Mouse (Mus musculus) midbrain, embryonic 11.5 days (tissue): ENCODE measurements at regions not wholly inside any gene's neighbourhood (a gene's known extent, or its start where the extent isn't known, plus 50 kb on each side); places are given as distances from the start of the nearest gene placed in this dataset.
"Not testable (repeated sequence)": the region's sequence is repeated elsewhere in the genome, so short reads cannot be mapped to it uniquely, and the experiment has no call there.

Experiments used
- ATAC-seq: fragments of 200-750 bp; cut with Nextera tagmentation; 2 replicates; pipeline ENCODE4 v1.8.0; 2017; ENCODE audit warnings: moderate TSS enrichment, moderate library complexity; ENCODE audit not compliant: low FRiP score
- DNase-seq: peaks from one replicate; pipeline ENCODE4 v3.0.0; 2015; ENCODE audit warnings: low spot score; ENCODE audit errors: missing footprints
- H3K27ac ChIP-seq: fragments of 300-500 bp; sonication (generic); 2 replicates; pipeline ENCODE4 v1.5.1; 2014; ENCODE audit warnings: low read depth, low read length
- H3K27me3 ChIP-seq: fragments of 300-500 bp; sonication (generic); 2 replicates; pipeline ENCODE4 v1.6.1; 2014; ENCODE audit warnings: mild to moderate bottlenecking, low read length, moderate library complexity, mixed read lengths; ENCODE audit not compliant: control insufficient read depth, insufficient read depth
- H3K36me3 ChIP-seq: fragments of 300-500 bp; sonication (generic); 2 replicates; pipeline ENCODE4 v1.6.1; 2014; ENCODE audit warnings: mild to moderate bottlenecking, low read length, moderate library complexity, mixed read lengths; ENCODE audit not compliant: control insufficient read depth, insufficient read depth
- H3K4me1 ChIP-seq: fragments of 300-500 bp; sonication (generic); 2 replicates; pipeline ENCODE4 v1.6.1; 2014; ENCODE audit warnings: low read length; ENCODE audit not compliant: control insufficient read depth, insufficient read depth
- H3K4me2 ChIP-seq: fragments of 300-500 bp; sonication (generic); 2 replicates; pipeline ENCODE4 v1.6.1; 2014; ENCODE audit warnings: mild to moderate bottlenecking, moderate library complexity
- H3K4me3 ChIP-seq: fragments of 300-500 bp; sonication (generic); 2 replicates; pipeline ENCODE4 v1.5.1; 2014; ENCODE audit warnings: low read depth, low read length
- H3K9ac ChIP-seq: fragments of 300-500 bp; sonication (generic); 2 replicates; pipeline ENCODE4 v1.6.1; 2014; ENCODE audit warnings: low read length
- H3K9me3 ChIP-seq: fragments of 300-500 bp; sonication (generic); 2 replicates; pipeline ENCODE4 v1.6.1; 2016; ENCODE audit warnings: low read length; ENCODE audit not compliant: control insufficient read depth
- WGBS: fragments of 180-500 bp; shearing (Covaris S2); extraction: QIAGEN DNeasy Blood & Tissue Kit; methylation state at CpG from one replicate; pipeline ENCODE4 v1.1.7; 2014; 5-methylcytosine and 5-hydroxymethylcytosine counted together

- Histone ChIP-seq H3K4me3 (no peak overlapping the region), H3K27me3 (no peaks in the 10 kb centered on the region), H3K36me3 (no peaks in the 10 kb centered on the region), H3K4me2 (no peak overlapping the region), H3K9me3 (no peaks in the 10 kb centered on the region), H3K27ac (no peak overlapping the region), H3K4me1 (no peaks in the 10 kb centered on the region), H3K9ac (no peak overlapping the region)
- DNase-seq (no peak), ATAC-seq (no peak)
- WGBS: 78% methylated on average over 6 of the region's 6 CpGs
These were observed 402.2 kb downstream of the Gabrg2 start for GRCm38 (mm10) chr11:41598431-41598830.

GRCm38 (mm10) chr11:41591426-41591825 is 409.2 kb downstream of the Gabrg2 start:
- H3K4me3 ChIP-seq, H3K27me3 ChIP-seq, H3K36me3 ChIP-seq, H3K27ac ChIP-seq, H3K9ac ChIP-seq, ATAC-seq, H3K9me3 ChIP-seq, H3K4me1 ChIP-seq, H3K4me2 ChIP-seq, DNase-seq: not testable (repeated sequence)
- WGBS: 83% methylated on average over 4 of the region's 4 CpGs
